Mouse (Mus musculus) mouse embryonic stem cell (cell line): ENCODE data around the gene Rab8a.
"Not testable (repeated sequence)": the region's sequence is repeated elsewhere in the genome, so short reads cannot be mapped to it uniquely, and the experiment has no call there.

Source experiments
- in situ Hi-C, 2 experiments: fragments of 300-500 bp; cut with MboI; formaldehyde crosslinking; loops; 1 replicate in 1 of 2; 3 replicates in 1 of 2; pipeline ENCODE4 v1.14.3; 2019 to 2020; ENCODE audit warnings: low sequenced_read_pairs in 2 of 2, low pct_unique_long_range_greater_than_20kb in 1 of 2, mixed read lengths in 1 of 2; ENCODE audit not compliant: unreplicated experiment in 1 of 2

The Rab8a gene

DNA sequence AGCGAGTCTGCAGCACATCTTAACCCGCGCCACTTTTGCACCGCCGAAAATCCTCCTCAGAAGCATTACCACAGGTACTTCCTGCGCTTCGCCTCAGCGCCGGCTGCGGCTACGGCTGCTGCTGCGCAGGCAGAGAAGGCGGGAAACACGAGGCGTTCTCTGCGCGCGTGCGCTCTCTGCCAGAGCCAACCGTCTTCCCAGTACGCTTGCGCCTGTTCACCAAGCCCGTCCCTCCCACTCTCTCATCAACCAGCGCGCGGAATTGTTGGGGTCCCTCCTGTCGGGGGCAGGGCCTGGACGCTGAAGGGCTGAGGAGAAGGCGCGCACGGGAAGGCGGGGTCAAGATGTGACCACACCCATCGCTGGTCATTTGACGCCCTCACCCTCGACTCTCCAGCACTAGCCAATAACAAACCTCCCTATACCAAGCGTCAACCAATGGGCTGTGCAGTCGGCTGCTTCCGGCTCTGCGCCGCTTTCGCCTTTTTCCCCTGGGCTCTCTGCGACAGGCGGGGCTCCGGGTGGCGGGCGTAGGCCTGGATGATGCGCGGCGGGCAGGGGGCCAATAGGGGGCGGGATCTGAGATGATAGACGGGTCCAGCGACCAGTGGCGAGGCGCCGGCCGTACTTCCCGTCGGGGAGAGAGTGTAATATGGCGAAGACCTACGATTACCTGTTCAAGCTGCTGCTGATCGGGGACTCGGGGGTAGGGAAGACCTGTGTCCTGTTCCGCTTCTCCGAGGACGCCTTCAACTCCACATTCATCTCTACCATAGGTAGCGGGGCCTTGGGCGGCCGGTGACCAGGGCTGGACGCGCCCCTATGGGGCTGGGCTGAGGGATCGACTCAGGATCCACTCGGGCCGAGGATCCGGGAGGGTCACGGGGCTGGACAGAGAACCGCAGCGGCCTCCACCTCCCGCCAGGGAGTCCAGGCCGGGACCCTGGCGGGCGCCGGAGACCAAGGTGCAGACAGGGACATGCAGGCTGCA, at the start of gene Rab8a:
Rab8a (plus strand) TSS at position 494 of the 991 bp plus-strand sequence.
- in situ Hi-C loops = no loop called here

DNA sequence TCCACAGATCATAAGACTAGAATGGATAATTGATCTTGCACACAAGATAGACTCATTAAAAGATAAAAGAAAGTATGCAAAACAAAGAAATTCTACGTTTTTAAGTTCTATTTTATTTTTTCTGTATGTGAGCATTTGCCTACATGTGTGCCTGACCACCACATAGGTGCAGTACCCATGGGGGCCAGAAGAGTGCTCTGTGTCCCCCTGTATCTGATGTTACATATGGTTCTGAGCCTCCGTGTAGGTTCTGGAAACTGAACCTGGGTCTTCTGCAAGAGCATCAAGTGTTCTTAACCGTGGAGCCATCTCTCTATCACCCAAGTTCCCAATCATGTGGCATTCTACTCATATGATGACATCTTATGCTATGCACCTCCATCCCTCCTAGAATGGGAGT, 48.5 kb upstream of the Rab8a start:
- in situ Hi-C loops = loop anchor here in 1 of 2 experiments (5.0 kb wide), 1 partner anchor 100 kb away; the partner anchor contains the start of genes Cib3 and Gm11034

- in situ Hi-C loops = no loop called here
Observed at GRCm38 (mm10) chr8:72115202-72115601, 45.8 kb upstream of the Rab8a start.

DNA sequence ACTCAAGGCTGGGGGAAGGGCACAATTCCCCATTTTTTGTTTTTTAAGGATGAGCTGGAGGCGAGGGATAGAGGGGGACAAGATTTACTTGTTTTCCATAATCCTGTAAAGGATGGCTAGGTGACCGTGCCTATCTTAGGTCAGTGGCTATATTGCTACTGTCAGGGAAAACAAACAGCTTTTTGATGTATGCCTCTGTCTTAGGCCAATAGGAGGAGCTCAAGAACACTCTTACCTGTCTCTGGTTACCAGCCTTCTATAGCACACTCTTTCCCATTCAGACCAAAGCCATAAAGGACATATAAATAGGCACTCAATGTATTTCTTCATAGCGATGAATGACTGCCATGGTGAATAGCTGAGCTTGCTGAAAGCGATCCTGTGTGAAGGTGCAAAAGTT, 42.4 kb upstream of the Rab8a start:
- in situ Hi-C loops = no loop called here

DNA sequence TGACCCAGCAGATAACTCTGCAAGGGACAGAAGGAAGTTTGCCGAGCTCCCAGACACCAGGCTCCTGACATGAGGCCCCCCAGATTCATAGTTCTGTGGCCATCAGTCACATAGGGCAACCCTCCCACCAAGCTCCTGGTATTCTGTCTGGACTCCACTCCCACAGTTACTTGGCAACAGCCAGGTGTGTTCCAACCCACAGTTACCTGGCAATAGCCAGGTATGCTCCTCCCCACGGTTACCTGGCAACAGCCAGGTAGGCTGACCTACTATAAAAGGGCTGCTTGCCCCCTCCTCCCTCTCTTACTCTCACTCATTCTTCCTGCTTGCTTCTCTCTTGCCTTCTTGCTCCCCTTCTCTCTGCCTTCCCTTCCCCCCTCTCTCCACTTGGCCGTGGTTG, 39.5 kb upstream of the Rab8a start:
- in situ Hi-C loops = not testable (repeated sequence)

DNA sequence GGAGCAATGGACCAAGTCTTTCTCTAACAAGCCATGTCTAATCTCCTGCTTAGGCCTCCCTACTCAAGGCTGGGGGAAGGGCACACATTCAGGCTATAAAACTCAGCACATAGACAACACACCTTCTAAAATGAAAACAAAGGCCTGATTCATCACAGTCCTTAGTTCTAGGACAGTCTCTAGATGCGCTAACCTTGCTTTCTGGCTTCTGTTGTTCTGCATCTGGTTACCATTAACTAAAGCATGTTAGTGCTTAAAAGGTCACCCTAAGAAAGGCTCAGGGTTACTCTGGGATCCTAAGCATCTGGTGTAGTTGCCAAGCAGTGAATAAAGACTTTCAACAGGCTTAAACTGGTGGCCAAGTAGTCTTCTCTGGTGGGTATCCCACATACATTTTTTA, 39.0 kb upstream of the Rab8a start:
- in situ Hi-C loops = no loop called here

DNA sequence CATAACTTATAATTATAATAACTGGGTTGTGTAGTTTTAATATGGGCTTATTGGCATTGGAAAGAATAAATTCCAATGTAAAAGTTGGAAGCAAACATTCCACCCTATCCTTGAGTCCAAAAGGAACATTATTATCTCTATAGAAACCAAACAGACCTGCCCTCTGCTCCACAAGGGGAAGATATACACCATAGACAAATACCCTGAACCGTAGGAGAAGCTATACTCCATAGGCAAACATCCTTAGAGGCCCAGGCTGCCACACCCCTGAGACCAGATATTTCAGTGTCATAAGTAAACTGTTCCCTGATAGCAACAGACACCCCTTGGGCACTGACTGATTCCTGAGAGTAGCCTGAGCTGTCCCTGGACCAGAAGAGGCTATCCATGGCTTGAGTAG, 33.2 kb upstream of the Rab8a start:
- in situ Hi-C loops = no loop called here

DNA sequence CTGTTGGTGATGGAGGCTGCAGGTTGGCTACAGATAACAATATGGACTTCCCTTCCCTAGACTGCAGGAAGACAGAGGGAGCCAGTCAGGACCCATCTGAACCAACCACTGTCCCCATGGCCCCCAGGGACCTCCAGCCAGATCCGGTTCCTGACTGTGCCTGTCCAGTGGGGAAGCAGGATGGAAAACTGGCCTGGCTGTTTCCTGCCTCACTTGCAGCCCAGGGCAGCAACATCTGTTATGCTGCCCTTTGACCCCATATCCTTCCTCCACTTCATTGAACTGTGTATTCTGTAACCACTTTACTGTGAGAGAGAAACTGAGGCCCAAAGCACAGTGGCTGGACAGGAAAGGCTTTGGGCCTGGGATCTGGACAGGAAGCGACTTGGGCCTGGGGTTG, 29.7 kb upstream of the Rab8a start:
- in situ Hi-C loops = no loop called here

GRCm38 (mm10) chr8:72131901-72132300, 29.1 kb upstream of the Rab8a start:
- in situ Hi-C loops = no loop called here

GRCm38 (mm10) chr8:72132417-72132816, 28.6 kb upstream of the Rab8a start:
- in situ Hi-C loops = no loop called here

DNA sequence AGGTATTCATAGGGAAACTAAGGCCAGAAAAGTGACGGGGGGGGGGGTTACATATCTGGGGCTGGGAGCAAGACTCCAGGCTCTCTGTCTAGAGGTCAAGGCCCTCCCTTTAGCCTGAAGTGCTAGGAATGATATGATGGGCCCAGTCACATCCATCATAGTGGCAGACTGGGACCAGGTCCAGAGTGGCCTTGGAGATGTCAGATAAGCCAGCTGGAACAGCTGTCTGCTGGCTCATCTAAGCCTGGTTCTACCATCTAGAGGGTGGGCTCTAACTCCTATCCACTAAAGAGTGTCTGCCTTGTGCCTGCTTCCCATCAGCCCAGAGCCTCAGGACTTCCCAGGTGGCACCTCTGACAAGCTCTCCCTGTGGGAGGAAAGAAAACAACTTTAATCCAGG, 28.1 kb upstream of the Rab8a start:
- in situ Hi-C loops = no loop called here

DNA sequence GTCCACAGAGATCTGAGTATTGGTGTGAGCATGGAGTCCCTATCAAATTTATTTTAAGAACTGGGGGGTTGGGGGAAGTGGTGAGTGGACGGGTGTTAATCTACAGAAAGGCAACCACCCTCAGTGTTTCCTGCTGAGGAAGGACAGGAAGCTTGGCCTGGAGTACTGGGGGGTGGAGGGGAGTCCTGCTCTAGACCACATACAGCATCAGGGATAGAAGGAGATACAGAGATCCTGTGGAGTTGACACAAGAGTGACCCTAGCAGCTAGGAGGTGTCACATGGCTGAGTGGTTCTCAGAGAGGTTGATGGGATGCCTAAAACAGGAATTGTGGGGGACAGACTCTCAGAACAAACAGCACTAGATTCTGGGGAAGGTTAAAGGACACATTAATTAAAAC, 27.5 kb upstream of the Rab8a start:
- in situ Hi-C loops = no loop called here

DNA sequence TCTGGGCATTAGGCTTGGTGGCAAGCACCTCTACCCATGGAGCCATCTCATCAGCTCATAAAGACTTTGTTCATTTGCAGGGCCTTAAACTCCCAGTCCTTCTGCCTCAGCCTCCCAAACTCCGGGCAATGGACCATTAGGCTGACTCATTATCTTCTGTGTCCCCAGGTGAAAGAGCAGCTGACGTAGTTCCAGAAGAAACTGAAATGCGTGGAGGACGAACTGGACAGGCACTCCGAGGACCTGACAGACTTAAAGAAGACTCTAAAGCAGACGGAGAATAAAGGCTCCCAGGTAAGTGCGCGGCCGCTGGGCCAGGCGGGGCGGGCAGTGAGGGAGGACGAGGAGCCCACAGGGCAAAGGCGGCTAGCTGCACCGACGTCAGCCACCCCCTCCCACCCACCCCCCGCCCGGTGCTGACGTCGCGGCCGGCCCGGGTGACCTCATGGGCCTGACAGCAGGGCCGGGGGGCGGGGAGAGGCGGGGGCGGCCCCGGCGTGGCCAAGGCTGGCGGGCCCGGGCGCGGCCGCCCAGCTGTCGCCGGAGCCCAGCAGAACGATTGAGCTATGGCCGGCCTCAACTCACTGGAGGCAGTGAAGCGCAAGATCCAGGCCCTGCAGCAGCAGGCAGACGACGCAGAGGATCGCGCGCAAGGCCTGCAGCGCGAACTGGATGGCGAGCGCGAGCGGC, 26.1 kb upstream of the Rab8a start, which contains the start of gene Tpm4:
Tpm4 (plus strand) TSS at position 220 of the 690 bp plus-strand sequence.
- in situ Hi-C loops = no loop called here

GRCm38 (mm10) chr8:72135446-72136301, 25.3 kb upstream of the Rab8a start:
- in situ Hi-C loops = no loop called here

GRCm38 (mm10) chr8:72136302-72136978, 24.6 kb upstream of the Rab8a start:
- in situ Hi-C loops = no loop called here

DNA sequence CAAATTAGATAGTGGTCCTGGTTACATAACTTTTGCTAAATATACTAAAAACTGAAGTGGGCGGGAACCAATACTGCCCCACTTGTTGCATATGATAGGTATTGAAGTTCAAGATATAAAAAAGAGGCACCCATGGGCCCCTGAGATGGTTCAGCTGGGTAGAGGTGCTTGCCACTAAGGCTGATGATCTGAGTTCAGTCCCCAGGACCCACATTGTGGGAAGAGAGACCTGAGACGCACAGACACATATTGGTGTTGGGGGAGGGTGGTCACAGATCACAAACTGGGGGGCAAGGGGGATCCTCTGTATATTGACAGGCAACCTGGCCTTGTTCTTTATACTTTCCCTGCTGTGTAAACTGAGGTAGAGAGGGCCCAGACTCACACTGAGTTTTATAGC, 23.6 kb upstream of the Rab8a start:
- in situ Hi-C loops = no loop called here

DNA sequence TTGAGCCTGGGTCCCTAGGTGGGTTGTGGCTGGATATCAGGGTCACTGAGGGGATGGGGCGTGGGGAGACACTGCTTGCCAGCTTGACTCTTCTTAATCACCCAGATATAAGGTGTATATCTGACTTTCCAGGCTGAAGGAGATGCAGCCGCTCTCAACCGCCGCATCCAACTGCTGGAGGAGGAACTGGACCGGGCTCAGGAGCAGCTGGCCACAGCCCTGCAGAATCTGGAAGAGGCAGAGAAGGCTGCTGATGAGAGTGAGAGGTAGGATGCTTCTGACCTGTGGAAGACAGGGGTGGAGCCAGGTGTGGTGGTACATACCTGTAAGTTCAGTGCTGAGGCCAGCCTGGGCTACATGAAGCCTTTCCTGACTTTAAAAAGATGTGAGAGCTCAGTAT, 22.5 kb upstream of the Rab8a start:
- in situ Hi-C loops = no loop called here

DNA sequence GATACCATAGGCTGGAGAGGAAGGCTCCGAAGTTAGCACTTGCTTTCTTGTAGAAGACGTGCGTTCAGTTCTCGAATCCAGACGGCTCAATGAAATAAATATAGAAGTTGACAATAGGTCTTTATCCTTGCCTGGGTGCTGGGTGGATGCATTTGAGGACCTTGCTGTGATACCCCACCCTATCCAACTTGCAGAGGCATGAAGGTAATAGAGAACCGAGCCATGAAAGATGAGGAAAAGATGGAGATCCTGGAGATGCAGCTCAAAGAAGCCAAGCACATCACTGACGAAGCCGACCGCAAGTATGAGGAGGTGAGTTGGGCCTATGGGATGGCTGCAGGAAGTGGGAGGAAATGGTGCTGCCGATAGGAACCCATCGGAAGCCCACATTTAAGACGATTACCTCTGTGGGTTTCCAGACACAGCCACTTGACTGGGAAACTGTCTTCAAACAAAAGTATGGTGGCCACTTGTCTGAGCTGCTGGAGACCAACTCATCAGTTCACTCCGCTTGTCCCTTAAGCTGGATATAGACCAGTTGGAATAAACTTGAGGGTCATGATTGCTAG, 17.7 kb upstream of the Rab8a start:
- in situ Hi-C loops = no loop called here
